Mouse (Mus musculus): Measurements from ENCODE around the gene Ccm2l. TPM values are rescaled to one million over a fixed set of nuclear protein-coding genes. Genes with fewer than 3 reads are reported as not detected.

Gene Ccm2l
- total RNA-seq, 2 experiments from 2014 or later: 26.9 to 29.1 TPM

Other genes starting within 250 kb of the Ccm2l start
- gene Bcl2l1, start 234.2 kb upstream of the Ccm2l start, total RNA-seq (2021): 10 to 100 TPM; 40.0 to 72.4 TPM
- 10 to 100 TPM; 16.0 to 17.8 TPM for gene Tpx2, start 218.0 kb upstream of the Ccm2l start, total RNA-seq (2021)
- under 1 TPM; 0.25 to 0.38 TPM for gene Mylk2, start 154.6 kb upstream of the Ccm2l start, total RNA-seq (2021)
- gene Foxs1, start 132.7 kb upstream of the Ccm2l start, total RNA-seq (2021): 10 to 100 TPM in 1 of 2 experiments, 1 to 10 TPM in 1; 9.7 to 10.1 TPM
- gene Dusp15, start 114.3 kb upstream of the Ccm2l start, total RNA-seq (2021): under 1 TPM; 0.15 to 0.65 TPM
- gene Ttll9, start 103.5 kb upstream of the Ccm2l start, total RNA-seq (2021): not detected
- gene Pdrg1, start 50.5 kb upstream of the Ccm2l start, total RNA-seq (2021): 10 to 100 TPM; 74.9 to 81.3 TPM
- not detected for gene Xkr7, start 34.1 kb upstream of the Ccm2l start, total RNA-seq (2021)
- 1 to 10 TPM; 1.0 to 1.2 TPM for gene Hck, start 42.5 kb downstream of the Ccm2l start, total RNA-seq (2021)
- 10 to 100 TPM; 66.4 to 69.6 TPM for gene Tm9sf4, start 95.3 kb downstream of the Ccm2l start, total RNA-seq (2021)
- 1 to 10 TPM; 3.0 to 3.2 TPM for gene Tspyl3, start 159.5 kb downstream of the Ccm2l start, total RNA-seq (2021)
- 1 to 10 TPM; 5.7 to 7.8 TPM for gene Plagl2, start 175.5 kb downstream of the Ccm2l start, total RNA-seq (2021)
- gene Pofut1, start 175.6 kb downstream of the Ccm2l start, total RNA-seq (2021): 10 to 100 TPM; 19.2 to 22.5 TPM
- 10 to 100 TPM; 11.3 to 12.9 TPM for gene Kif3b, start 225.5 kb downstream of the Ccm2l start, total RNA-seq (2021)